Mouse (Mus musculus) limb, embryonic 14.5 days (tissue): ENCODE measurements around the gene Fam20b. TPM values are rescaled to one million over a fixed set of nuclear protein-coding genes. Genes with fewer than 3 reads are reported as not detected.

Experiments used
- ATAC-seq: fragments of 200-750 bp; cut with Nextera tagmentation; 2 replicates; pipeline ENCODE4 v1.8.0; 2017; ENCODE audit warnings: low read depth, moderate number of reproducible peaks, moderate TSS enrichment; ENCODE audit not compliant: low FRiP score
- DNase-seq: peaks from one replicate; pipeline ENCODE4 v3.0.0-alpha.2; 2015; ENCODE audit warnings: low spot score
- H3K27ac ChIP-seq: fragments of 300-500 bp; sonication (generic); replicated peaks from 2 replicates; pipeline ENCODE4 v1.5.1; 2014; ENCODE audit warnings: low read depth, mild to moderate bottlenecking, low read length, moderate library complexity, mixed read lengths
- H3K27me3 ChIP-seq: fragments of 300-500 bp; sonication (generic); 2 replicates; pipeline ENCODE4 v1.6.1; 2014; ENCODE audit warnings: low read length, mixed read lengths; ENCODE audit not compliant: control insufficient read depth, insufficient read depth
- H3K36me3 ChIP-seq: fragments of 300-500 bp; sonication (generic); 2 replicates; pipeline ENCODE4 v1.6.1; 2014; ENCODE audit warnings: mild to moderate bottlenecking, low read length, moderate library complexity, mixed read lengths; ENCODE audit not compliant: control insufficient read depth, insufficient read depth
- H3K4me1 ChIP-seq: fragments of 300-500 bp; sonication (generic); 2 replicates; pipeline ENCODE4 v1.6.1; 2014; ENCODE audit warnings: antibody characterized with exemption, low read length, mixed read lengths; ENCODE audit not compliant: control insufficient read depth, insufficient read depth
- H3K4me2 ChIP-seq: fragments of 300-500 bp; sonication (generic); replicated peaks from 2 replicates; pipeline ENCODE4 v1.6.1; 2014; ENCODE audit warnings: low read depth, mild to moderate bottlenecking, low read length, moderate library complexity; ENCODE audit not compliant: severe bottlenecking
- H3K4me3 ChIP-seq: fragments of 300-500 bp; sonication (generic); replicated peaks from 2 replicates; pipeline ENCODE4 v1.5.1; 2014; ENCODE audit warnings: low read length
- H3K9ac ChIP-seq: fragments of 300-500 bp; sonication (generic); 2 replicates; pipeline ENCODE4 v1.6.1; 2014; ENCODE audit warnings: mild to moderate bottlenecking, low read depth, low read length, moderate library complexity; ENCODE audit not compliant: severe bottlenecking
- H3K9me3 ChIP-seq: fragments of 300-500 bp; sonication (generic); 2 replicates; pipeline ENCODE4 v1.6.1; 2016; ENCODE audit warnings: low read length; ENCODE audit not compliant: control insufficient read depth
- POLR2A ChIP-seq: fragments of 200-500 bp; IDR thresholded peaks from 2 replicates; pipeline ENCODE4 v1.8.0; 2012; ENCODE audit warnings: inconsistent platforms, mild to moderate bottlenecking, moderate library complexity, borderline replicate concordance; ENCODE audit not compliant: insufficient read depth, insufficient read length; ENCODE audit errors: extremely low read depth
- WGBS: fragments of 180-500 bp; shearing (Covaris S2); extraction: QIAGEN DNeasy Blood & Tissue Kit; methylation state at CpG from one replicate; pipeline ENCODE4 v1.1.7; 2014; 5-methylcytosine and 5-hydroxymethylcytosine counted together
- polyA plus RNA-seq, 2 experiments: library from polyadenylated mRNA; depleted of rRNA in 1 of 2; stranded (reverse) in 1 of 2; unstranded in 1 of 2; fragments of >200 nt; fragmentation: Nextera tagmentation in 1 of 2; extraction: Ambion mirVana in 1 of 2; gene quantifications; 2 replicates each; pipeline versions ENCODE4 v1.2.1 to v1.2.3; 2012 to 2014

Gene Fam20b
- polyA plus RNA-seq, 2 experiments = 33.5 to 35.8 TPM

GRCm38 (mm10) chr1:156630965-156631364, 87.9 kb downstream of the Fam20b start:
- Histone ChIP-seq H3K4me3 (no peak overlapping the region), H3K9ac (no peak overlapping the region), H3K36me3 (peaks cover 70% of the 10 kb centered on the region), H3K27me3 (no peaks in the 10 kb centered on the region), H3K9me3 (no peaks in the 10 kb centered on the region), H3K4me1 (no peaks in the 10 kb centered on the region), H3K27ac (no peak overlapping the region), H3K4me2 (no peak overlapping the region)
- TF ChIP-seq POLR2A = no peak
- DNase-seq (no peak), ATAC-seq (no peak)

- ATAC-seq (no peak), DNase-seq (no peak)
- H3K4me3 ChIP-seq = no peak overlapping the region
- H3K27me3 ChIP-seq = no peaks in the 10 kb centered on the region
- H3K4me2 ChIP-seq = no peak overlapping the region
- 90% methylated on average over 8 of the region's 8 CpGs for WGBS
- TF ChIP-seq POLR2A = no peak
- no peak overlapping the region for H3K9ac ChIP-seq
- H3K27ac ChIP-seq = no peak overlapping the region
- H3K4me1 ChIP-seq = no peaks in the 10 kb centered on the region
- H3K36me3 ChIP-seq = peaks cover 69% of the 10 kb centered on the region
- H3K9me3 ChIP-seq = no peaks in the 10 kb centered on the region
Measured at GRCm38 (mm10) chr1:156629984-156630383, 88.9 kb downstream of the Fam20b start.

Other genes starting within 250 kb of the Fam20b start
- gene Soat1, start 244.8 kb downstream of the Fam20b start, polyA plus RNA-seq (2012; rRNA removed) = 23.1 and 39.5 TPM in 2 replicates
- gene Soat1, start 244.8 kb downstream of the Fam20b start, polyA plus RNA-seq (2014; fragmentation: Nextera tagmentation; extraction: Ambion mirVana) = 19.1 and 21.3 TPM in 2 replicates
- gene Gm10031, start 195.1 kb downstream of the Fam20b start, polyA plus RNA-seq (2012; rRNA removed) = 6.0 and 7.0 TPM in 2 replicates
- 0.32 and 0.73 TPM in 2 replicates for gene Gm10031, start 195.1 kb downstream of the Fam20b start, polyA plus RNA-seq (2014; fragmentation: Nextera tagmentation; extraction: Ambion mirVana)
- gene Abl2, start 160.3 kb downstream of the Fam20b start, polyA plus RNA-seq (2012; rRNA removed) = 10.2 and 10.9 TPM in 2 replicates
- gene Abl2, start 160.3 kb downstream of the Fam20b start, polyA plus RNA-seq (2014; fragmentation: Nextera tagmentation; extraction: Ambion mirVana) = 6.2 and 6.9 TPM in 2 replicates
- gene Tor3a, start 44.7 kb downstream of the Fam20b start, polyA plus RNA-seq (2012; rRNA removed) = 7.6 and 7.7 TPM in 2 replicates
- 10.1 and 14.7 TPM in 2 replicates for gene Tor3a, start 44.7 kb downstream of the Fam20b start, polyA plus RNA-seq (2014; fragmentation: Nextera tagmentation; extraction: Ambion mirVana)
- gene Angptl1, start 119.5 kb upstream of the Fam20b start, polyA plus RNA-seq (2012; rRNA removed) = 92.9 and 117 TPM in 2 replicates
- 92.4 and 95.5 TPM in 2 replicates for gene Angptl1, start 119.5 kb upstream of the Fam20b start, polyA plus RNA-seq (2014; fragmentation: Nextera tagmentation; extraction: Ambion mirVana)
- 20.9 and 33.6 TPM in 2 replicates for gene Ralgps2, start 220.5 kb upstream of the Fam20b start, polyA plus RNA-seq (2012; rRNA removed)
- gene Ralgps2, start 220.5 kb upstream of the Fam20b start, polyA plus RNA-seq (2014; fragmentation: Nextera tagmentation; extraction: Ambion mirVana) = 63.7 and 73.8 TPM in 2 replicates